Mouse (Mus musculus): ENCODE measurements around the gene Tfip11.

GRCm38 (mm10) chr5:112344092-112344960 is 18.2 kb downstream of the Tfip11 start:
- TF ChIP-seq CTCF (IDR thresholded peaks at IDR 0.05; ENCODE audit: control insufficient read depth, insufficient read depth, insufficient replicate concordance, low read depth, low read length) (no peak), POLR2A (IDR thresholded peaks at IDR 0.05; ENCODE audit: control insufficient read depth, low read depth, low read length) (no peak)
